Mouse (Mus musculus): ENCODE data around the gene BC003965. TPM values are rescaled to one million over a fixed set of nuclear protein-coding genes. Genes with fewer than 3 reads are reported as not detected.

BC003965 gene
- polyA plus RNA-seq, 1 experiment from 2014 or later = 37.2 TPM

Other genes starting within 250 kb of the BC003965 start
- gene Mapk8ip3, start 247.6 kb upstream of the BC003965 start, polyA plus RNA-seq (2015; fragmentation: Nextera tagmentation; extraction: Ambion mirVana) = 100 and 114 TPM in 2 replicates
- gene Jpt2, start 223.9 kb upstream of the BC003965 start, polyA plus RNA-seq (2015; fragmentation: Nextera tagmentation; extraction: Ambion mirVana) = 95.4 and 99.1 TPM in 2 replicates
- 5.9 and 6.8 TPM in 2 replicates for gene Cramp1l, start 168.8 kb upstream of the BC003965 start, polyA plus RNA-seq (2015; fragmentation: Nextera tagmentation; extraction: Ambion mirVana)
- gene Ift140, start 168.5 kb upstream of the BC003965 start, polyA plus RNA-seq (2015; fragmentation: Nextera tagmentation; extraction: Ambion mirVana) = 26.6 and 28.4 TPM in 2 replicates
- gene Tmem204, start 101.0 kb upstream of the BC003965 start, polyA plus RNA-seq (2015; fragmentation: Nextera tagmentation; extraction: Ambion mirVana) = 12.0 and 12.5 TPM in 2 replicates
- gene Telo2, start 68.6 kb upstream of the BC003965 start, polyA plus RNA-seq (2015; fragmentation: Nextera tagmentation; extraction: Ambion mirVana) = 47.0 and 62.9 TPM in 2 replicates
- gene Ptx4, start 63.8 kb upstream of the BC003965 start, polyA plus RNA-seq (2015; fragmentation: Nextera tagmentation; extraction: Ambion mirVana) = not detected in 2 replicates
- gene Clcn7, start 51.2 kb upstream of the BC003965 start, polyA plus RNA-seq (2015; fragmentation: Nextera tagmentation; extraction: Ambion mirVana) = 30.2 and 34.3 TPM in 2 replicates
- not detected in 2 replicates for gene Ccdc154, start 22.1 kb upstream of the BC003965 start, polyA plus RNA-seq (2015; fragmentation: Nextera tagmentation; extraction: Ambion mirVana)
- not detected in 2 replicates for gene Gm38655, start 9.1 kb upstream of the BC003965 start, polyA plus RNA-seq (2015; fragmentation: Nextera tagmentation; extraction: Ambion mirVana)
- 15.0 and 15.2 TPM in 2 replicates for gene Unkl, start 3.8 kb downstream of the BC003965 start, polyA plus RNA-seq (2015; fragmentation: Nextera tagmentation; extraction: Ambion mirVana)
- gene Gnptg, start 55.6 kb downstream of the BC003965 start, polyA plus RNA-seq (2015; fragmentation: Nextera tagmentation; extraction: Ambion mirVana) = 83.8 and 99.9 TPM in 2 replicates
- 62.2 and 62.9 TPM in 2 replicates for gene Tsr3, start 55.6 kb downstream of the BC003965 start, polyA plus RNA-seq (2015; fragmentation: Nextera tagmentation; extraction: Ambion mirVana)
- 7.9 and 22.5 TPM in 2 replicates for gene Baiap3, start 71.8 kb downstream of the BC003965 start, polyA plus RNA-seq (2015; fragmentation: Nextera tagmentation; extraction: Ambion mirVana)
- 635 and 668 TPM in 2 replicates for gene Ube2i, start 90.1 kb downstream of the BC003965 start, polyA plus RNA-seq (2015; fragmentation: Nextera tagmentation; extraction: Ambion mirVana)
- not detected in 2 replicates for gene Prss34, start 113.8 kb downstream of the BC003965 start, polyA plus RNA-seq (2015; fragmentation: Nextera tagmentation; extraction: Ambion mirVana)
- gene Prss28, start 124.1 kb downstream of the BC003965 start, polyA plus RNA-seq (2015; fragmentation: Nextera tagmentation; extraction: Ambion mirVana) = not detected in 2 replicates
- gene Prss29, start 134.1 kb downstream of the BC003965 start, polyA plus RNA-seq (2015; fragmentation: Nextera tagmentation; extraction: Ambion mirVana) = not detected in 2 replicates
- gene Tpsab1, start 161.0 kb downstream of the BC003965 start, polyA plus RNA-seq (2015; fragmentation: Nextera tagmentation; extraction: Ambion mirVana) = not detected in 2 replicates
- 0.39 TPM in 1 of 2 replicates, not detected in the other for gene Tpsb2, start 181.8 kb downstream of the BC003965 start, polyA plus RNA-seq (2015; fragmentation: Nextera tagmentation; extraction: Ambion mirVana)
- gene Tpsg1, start 184.7 kb downstream of the BC003965 start, polyA plus RNA-seq (2015; fragmentation: Nextera tagmentation; extraction: Ambion mirVana) = 0.36 TPM in 1 of 2 replicates, not detected in the other
- 12.4 and 14.7 TPM in 2 replicates for gene Cacna1h, start 249.2 kb downstream of the BC003965 start, polyA plus RNA-seq (2015; fragmentation: Nextera tagmentation; extraction: Ambion mirVana)

Data from forebrain, embryonic 16.5 days (tissue).